In the genomic region with DNA sequence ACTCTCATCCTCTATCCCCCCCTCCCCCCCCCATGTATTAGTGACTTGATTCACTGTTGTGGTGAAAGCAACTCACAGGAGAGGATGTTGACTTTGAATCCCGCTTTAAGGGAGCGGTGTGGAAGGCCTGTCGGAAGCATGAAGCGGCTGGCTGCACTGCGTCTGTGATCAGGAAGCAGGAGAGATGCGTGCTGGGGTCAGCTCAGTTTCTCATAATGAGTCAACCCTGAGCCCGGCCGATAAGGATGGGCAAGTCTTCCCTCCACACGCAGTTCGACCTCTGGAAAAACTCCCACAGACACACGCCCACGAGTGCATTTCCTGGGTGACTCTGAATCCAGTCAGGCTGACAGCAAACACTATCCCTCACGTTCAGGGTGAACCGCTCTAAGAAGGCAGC, we compare ENCODE assay signal across 21 mouse cellular contexts.
DNase-seq lines count a peak whose midpoint lies in the region; ATAC-seq and TF ChIP-seq lines count a peak whose summit lies in the region.
"Had no signal": no experiment of that assay in that cellular context is flagged by ENCODE, and none has a peak within 500 bp of the region (broad histone marks: within the 10 kb centered on the region; RNA-seq: fewer than 3 reads in every experiment).

No protein-coding gene starts in this region.

- H3K9me3 ChIP-seq in hindbrain, embryonic 12.5 days (replicated peaks) = no peaks in the 10 kb centered on the region
- H3K9me3 ChIP-seq in hindbrain, embryonic 16.5 days (ENCODE audit: control insufficient read depth, low read length) = no peaks in the 10 kb centered on the region
- no peaks in the 10 kb centered on the region for H3K9me3 ChIP-seq in stomach, postnatal 0 days (ENCODE audit: control insufficient read depth, low read length)
- no peaks in the 10 kb centered on the region for H3K9me3 ChIP-seq in neural tube, embryonic 15.5 days (replicated peaks)
- H3K9me3 ChIP-seq: forebrain, embryonic 12.5 days; hindbrain, embryonic 15.5 days; midbrain, embryonic 15.5 days had no signal

- H3K9ac ChIP-seq in hindbrain, embryonic 12.5 days = no peak overlapping the region
- no peak overlapping the region for H3K9ac ChIP-seq in hindbrain, embryonic 16.5 days (ENCODE audit: low read depth, low read length)
- no peak overlapping the region for H3K9ac ChIP-seq in stomach, postnatal 0 days (ENCODE audit: low read length)
- H3K9ac ChIP-seq in neural tube, embryonic 15.5 days (replicated peaks) = no peak overlapping the region
- H3K9ac ChIP-seq: forebrain, embryonic 12.5 days; hindbrain, embryonic 15.5 days; midbrain, embryonic 15.5 days had no signal

- no peaks in the 10 kb centered on the region for H3K36me3 ChIP-seq in hindbrain, embryonic 12.5 days
- no peaks in the 10 kb centered on the region for H3K36me3 ChIP-seq in hindbrain, embryonic 16.5 days (ENCODE audit: control insufficient read depth, insufficient read depth, low read length)
- H3K36me3 ChIP-seq in stomach, postnatal 0 days (ENCODE audit: control insufficient read depth, insufficient read depth, low read length) = no peaks in the 10 kb centered on the region
- H3K36me3 ChIP-seq in neural tube, embryonic 15.5 days = no peaks in the 10 kb centered on the region
- H3K36me3 ChIP-seq: forebrain, embryonic 12.5 days; hindbrain, embryonic 15.5 days; midbrain, embryonic 15.5 days had no signal

- no peak for TF ChIP-seq EP300 in stomach, postnatal 0 days (optimal IDR thresholded peaks at IDR 0.05)

- ATAC-seq in hindbrain, embryonic 12.5 days (ENCODE audit: low FRiP score) = no peak
- ATAC-seq in hindbrain, embryonic 16.5 days = no peak
- peak; percentile 60 for ATAC-seq in stomach, postnatal 0 days (ENCODE audit: low FRiP score, low TSS enrichment)
- no peak for ATAC-seq in neural tube, embryonic 15.5 days (ENCODE audit: low FRiP score)
- ATAC-seq: midbrain, embryonic 15.5 days had no signal

- H3K4me1 ChIP-seq in hindbrain, embryonic 12.5 days = peaks cover 91% of the 10 kb centered on the region
- H3K4me1 ChIP-seq in hindbrain, embryonic 16.5 days (ENCODE audit: control insufficient read depth, insufficient read depth, low read depth, low read length) = peaks cover 15% of the 10 kb centered on the region
- no peaks in the 10 kb centered on the region for H3K4me1 ChIP-seq in stomach, postnatal 0 days (replicated peaks; ENCODE audit: control insufficient read depth, insufficient read depth)
- peaks cover 53% of the 10 kb centered on the region for H3K4me1 ChIP-seq in neural tube, embryonic 15.5 days

- H3K4me2 ChIP-seq in hindbrain, embryonic 12.5 days (replicated peaks) = no peak overlapping the region
- H3K4me2 ChIP-seq in hindbrain, embryonic 16.5 days (ENCODE audit: low read length) = no peak overlapping the region
- no peak overlapping the region for H3K4me2 ChIP-seq in stomach, postnatal 0 days (replicated peaks; ENCODE audit: low read depth)
- H3K4me2 ChIP-seq in neural tube, embryonic 15.5 days = no peak overlapping the region
- H3K4me2 ChIP-seq: forebrain, embryonic 12.5 days; heart, embryonic 11.5 days; hindbrain, embryonic 15.5 days; midbrain, embryonic 15.5 days had no signal

- no peak for TF ChIP-seq CTCF in stomach, postnatal 0 days (IDR thresholded peaks at IDR 0.05; ENCODE audit: low read depth)

- 0 out of 2 replicates have a peak overlapping the region, but pooled peaks have one; percentile 7 for H3K27ac ChIP-seq in hindbrain, embryonic 12.5 days
- H3K27ac ChIP-seq in hindbrain, embryonic 16.5 days (ENCODE audit: low read depth, low read length) = no peak overlapping the region
- H3K27ac ChIP-seq in stomach, postnatal 0 days (replicated peaks) = no peak overlapping the region
- H3K27ac ChIP-seq in neural tube, embryonic 15.5 days (replicated peaks) = no peak overlapping the region
- H3K27ac ChIP-seq: forebrain, embryonic 12.5 days; hindbrain, embryonic 15.5 days; midbrain, embryonic 15.5 days had no signal

- DNase-seq in urinary bladder, postnatal 14 days (ENCODE audit: low spot score) = peak; percentile 52
- DNase-seq in urinary bladder, postnatal 25 days (ENCODE audit: low spot score) = no peak
- peak; percentile 14 for DNase-seq in T-cell, adult 2 months (ENCODE audit: low spot score)
- DNase-seq in stomach, postnatal 0 days (ENCODE audit: low spot score) = peak; percentile 70
- DNase-seq in retina, postnatal 1 day = no peak
- DNase-seq: adrenal gland, adult 2 months; cerebellum, adult 11-12 months; cerebellum, postnatal 14 days; gastrocnemius, postnatal 14 days; kidney, adult 8-10 months; layer of hippocampus, adult 9-11 months; left cerebral cortex, postnatal 4 days; lung, postnatal 4 days had no signal

- WGBS in hindbrain, embryonic 12.5 days = 80% methylated on average over 14 of the region's 14 CpGs
- 73% methylated on average over 14 of the region's 14 CpGs for WGBS in hindbrain, embryonic 16.5 days
- WGBS in stomach, postnatal 0 days = 45% methylated on average over 14 of the region's 14 CpGs
- 72% methylated on average over 14 of the region's 14 CpGs for WGBS in neural tube, embryonic 15.5 days

- H3K27me3 ChIP-seq in hindbrain, embryonic 12.5 days = no peaks in the 10 kb centered on the region; the same call in 1 of the 2 replicates
- no peaks in the 10 kb centered on the region for H3K27me3 ChIP-seq in hindbrain, embryonic 16.5 days (replicated peaks; ENCODE audit: control insufficient read depth, insufficient read depth, low read length)
- no peaks in the 10 kb centered on the region for H3K27me3 ChIP-seq in stomach, postnatal 0 days (ENCODE audit: control insufficient read depth, insufficient read depth, low read length)
- H3K27me3 ChIP-seq in neural tube, embryonic 15.5 days (replicated peaks) = no peaks in the 10 kb centered on the region
- H3K27me3 ChIP-seq: forebrain, embryonic 12.5 days; hindbrain, embryonic 15.5 days; midbrain, embryonic 15.5 days had no signal

- H3K4me3 ChIP-seq in hindbrain, embryonic 12.5 days = no peak overlapping the region
- no peak overlapping the region for H3K4me3 ChIP-seq in hindbrain, embryonic 16.5 days (ENCODE audit: low read length)
- no peak overlapping the region for H3K4me3 ChIP-seq in stomach, postnatal 0 days (ENCODE audit: low read depth, low read length)
- H3K4me3 ChIP-seq in neural tube, embryonic 15.5 days (replicated peaks) = no peak overlapping the region
- H3K4me3 ChIP-seq: forebrain, embryonic 12.5 days; hindbrain, embryonic 15.5 days; midbrain, embryonic 15.5 days; myocyte had no signal

Comparison
In these comparisons a context has a peak if more than half of its experiments do, and no peak if none do; other contexts are left out.
1. DNase-seq: peak in urinary bladder, postnatal 14 days (single experiment), T-cell, adult 2 months (single experiment) and stomach, postnatal 0 days (single experiment); none in urinary bladder, postnatal 25 days (single experiment) and retina, postnatal 1 day (single experiment).